Comparison of ENCODE assay signal across 7 mouse cellular contexts in genomic region chr4:40279276-40279900, GRCm38 (mm10). TPM values are rescaled to one million over a fixed set of nuclear protein-coding genes. Genes with fewer than 3 reads are reported as not detected.
DNase-seq lines count a peak whose midpoint lies in the region; ATAC-seq lines count a peak whose summit lies in the region.

Gene Ndufb6, minus strand, starts transcription at chr4:40279421.

- no peaks in the 10 kb centered on the region for H3K9me3 ChIP-seq in intestine, embryonic 16.5 days (ENCODE audit: control insufficient read depth, low read length)
- no peaks in the 10 kb centered on the region for H3K9me3 ChIP-seq in midbrain, embryonic 11.5 days (ENCODE audit: control insufficient read depth, low read length)

- H3K27ac ChIP-seq in intestine, embryonic 16.5 days (ENCODE audit: low read length): peak within 1 kb of the TSS; percentile 92
- peak within 1 kb of the TSS; percentile 28; the same call in 1 of the 2 replicates for H3K27ac ChIP-seq in midbrain, embryonic 11.5 days (ENCODE audit: low read depth, low read length)

- intact Hi-C loops in left cerebral cortex, postnatal 36 days (cut with DNase I): loop anchor here (1.0 to 2.0 kb wide), 2 partner anchors 10 to 137 kb away; partner anchors contain the start of genes Aco1, Smim27 and Topors

- H3K4me3 ChIP-seq in intestine, embryonic 16.5 days (ENCODE audit: low read length): peak within 1 kb of the TSS; percentile 93
- peak within 1 kb of the TSS; percentile 89 for H3K4me3 ChIP-seq in midbrain, embryonic 11.5 days (ENCODE audit: low read depth, low read length)

- peaks cover 10% of the 10 kb centered on the region for H3K4me1 ChIP-seq in intestine, embryonic 16.5 days (ENCODE audit: control insufficient read depth, insufficient read depth, low read length)
- H3K4me1 ChIP-seq in midbrain, embryonic 11.5 days (ENCODE audit: control insufficient read depth, insufficient read depth, low read length): peaks cover 6% of the 10 kb centered on the region

- no peaks in the 10 kb centered on the region for H3K36me3 ChIP-seq in intestine, embryonic 16.5 days (ENCODE audit: control insufficient read depth, insufficient read depth, low read length)
- peaks cover 5% of the 10 kb centered on the region; the same call in 1 of the 2 replicates for H3K36me3 ChIP-seq in midbrain, embryonic 11.5 days (ENCODE audit: control insufficient read depth, insufficient read depth, low read length)

- peak within 1 kb of the TSS; percentile 93 for H3K9ac ChIP-seq in intestine, embryonic 16.5 days (ENCODE audit: low read depth, low read length)
- H3K9ac ChIP-seq in midbrain, embryonic 11.5 days (ENCODE audit: low read length): peak within 1 kb of the TSS; percentile 87

- H3K4me2 ChIP-seq in intestine, embryonic 16.5 days (ENCODE audit: low read depth, low read length): peak within 1 kb of the TSS; percentile 81
- peak within 1 kb of the TSS; percentile 93 for H3K4me2 ChIP-seq in midbrain, embryonic 11.5 days

- under 1% methylated on average over 35 of the region's 36 CpGs for WGBS in intestine, embryonic 16.5 days
- 1% methylated on average over 36 of the region's 36 CpGs for WGBS in midbrain, embryonic 11.5 days

- ATAC-seq in intestine, embryonic 16.5 days: peak; percentile 97
- ATAC-seq in midbrain, embryonic 11.5 days (ENCODE audit: low FRiP score): peak; percentile 98

- H3K27me3 ChIP-seq in intestine, embryonic 16.5 days (replicated peaks; ENCODE audit: control insufficient read depth, insufficient read depth, low read length): no peaks in the 10 kb centered on the region
- no peaks in the 10 kb centered on the region for H3K27me3 ChIP-seq in midbrain, embryonic 11.5 days (ENCODE audit: control insufficient read depth, insufficient read depth, low read length)

- DNase-seq in adrenal gland, adult 2 months: peak; percentile 98
- DNase-seq in embryo, embryonic 11.5 days (ENCODE audit: low read depth, low spot score): peak; percentile 94
- DNase-seq in gastrocnemius, postnatal 4 days (ENCODE audit: low spot score in 2 of 2): peak; percentile 96 to 97
- peak; percentile 90 to 92 for DNase-seq in left cerebral cortex, postnatal 36 days (ENCODE audit: low spot score in 2 of 2)
- peak; percentile 100 for DNase-seq in midbrain, embryonic 11.5 days (ENCODE audit: low spot score, missing footprints)
- peak; percentile 96 for DNase-seq in skeletal muscle tissue, adult 2 months (ENCODE audit: low read depth, low spot score)

RNA-seq across cellular contexts. Expression of gene Ndufb6, which starts in this region (rescaled TPM):
- 100 to 1,000 TPM; 173 to 335 TPM for total RNA-seq in adrenal gland, adult 2 months (2021)
- 50.3 and 55.2 TPM in 2 replicates for polyA plus RNA-seq in adrenal gland, adult 2 months (2012; rRNA removed)
- total RNA-seq in gastrocnemius, postnatal 4 days (2021): 100 to 1,000 TPM; 180 to 187 TPM
- polyA plus RNA-seq in intestine, embryonic 16.5 days (2015; fragmentation: Nextera tagmentation; extraction: Ambion mirVana): 399 and 413 TPM in 2 replicates
- 100 to 1,000 TPM; 170 to 180 TPM for total RNA-seq in left cerebral cortex, postnatal 36 days (2021)
- polyA plus RNA-seq in midbrain, embryonic 11.5 days (2014; fragmentation: Nextera tagmentation; extraction: Ambion mirVana): 280 and 289 TPM in 2 replicates

Comparison
In these comparisons a context has a peak if more than half of its experiments do, and no peak if none do; other contexts are left out.
1. Peak in every context shown above with its lines: DNase-seq, ATAC-seq, H3K4me3 ChIP-seq and H3K27ac ChIP-seq.